Mouse (Mus musculus): ENCODE measurements around the gene Prpf3.

DNA sequence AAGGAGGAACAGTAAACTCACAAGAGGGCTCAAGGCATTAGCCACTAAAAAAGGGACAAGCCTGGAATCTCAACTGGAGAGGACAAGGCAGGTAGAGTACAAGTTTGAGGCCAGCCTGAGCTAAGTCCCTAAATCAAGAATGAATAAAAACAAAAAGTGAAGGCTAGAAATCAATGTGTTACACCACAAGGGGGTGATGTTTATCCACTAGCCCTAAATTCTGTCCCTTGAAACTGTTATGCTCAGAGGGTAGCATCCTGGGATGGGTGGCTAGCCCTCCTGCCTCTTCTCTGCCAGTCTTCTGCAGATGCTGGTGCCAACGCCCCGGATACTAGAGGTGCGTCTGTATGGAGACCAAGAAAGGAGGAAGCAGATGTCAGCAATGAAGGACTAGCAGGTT is 4.6 kb upstream of the Prpf3 start:
- TF ChIP-seq CTCF (IDR thresholded peaks at IDR 0.05 in 2 of 3, conservative IDR thresholded peaks at IDR 0.05 in 1 of 3; ENCODE audit: control insufficient read depth in 1 of 3, insufficient read depth in 1 of 3, low read depth in 2 of 3, low read length in 3 of 3, poor library complexity in 1 of 3, severe bottlenecking in 1 of 3) (peak in 1 of 3 experiments; percentile 35; a peak in 1 of 6 replicates), EP300 (IDR thresholded peaks at IDR 0.05; ENCODE audit: low read depth in 1 of 2, low read length in 2 of 2) (no peak), POLR2A (IDR thresholded peaks at IDR 0.05; ENCODE audit: control insufficient read depth in 1 of 2, insufficient read depth in 1 of 2, low read depth in 1 of 2, low read length in 2 of 2, poor library complexity in 1 of 2) (no peak), RAD21 (IDR thresholded peaks at IDR 0.05; ENCODE audit: low read depth, low read length) (no peak), E2F4 (IDR thresholded peaks at IDR 0.05; ENCODE audit: borderline replicate concordance, low read depth, low read length) (no peak), NELFE (IDR thresholded peaks at IDR 0.05; ENCODE audit: low read depth, low read length) (no peak), USF2 (IDR thresholded peaks at IDR 0.05; ENCODE audit: borderline replicate concordance in 1 of 2, insufficient read depth in 1 of 2, low read depth in 1 of 2, low read length in 2 of 2) (no peak), UBTF (IDR thresholded peaks at IDR 0.05; ENCODE audit: borderline replicate concordance, insufficient read depth, low read depth, low read length) (no peak), TCF12 (IDR thresholded peaks at IDR 0.05; ENCODE audit: low read depth, low read length) (no peak), GABPA (IDR thresholded peaks at IDR 0.05; ENCODE audit: low read depth, low read length) (no peak), BHLHE40 (IDR thresholded peaks at IDR 0.05; ENCODE audit: borderline replicate concordance, low read depth, low read length) (no peak)
